Mouse (Mus musculus) liver, embryonic 14.5 days (tissue): ENCODE results near the gene Cfh. TPM values are rescaled to one million over a fixed set of nuclear protein-coding genes. Genes with fewer than 3 reads are reported as not detected.

Source experiments
- ATAC-seq: fragments of 200-750 bp; cut with Nextera tagmentation; 2 replicates; pipeline ENCODE4 v1.8.0; 2017; ENCODE audit warnings: moderate number of reproducible peaks, mild to moderate bottlenecking, moderate library complexity; ENCODE audit not compliant: insufficient read depth
- DNase-seq, 3 experiments: peaks; one replicate each; pipeline ENCODE4 v3.0.0-alpha.2; 2012 to 2013; ENCODE audit warnings: low read depth in 3 of 3, low spot score in 3 of 3
- H3K27ac ChIP-seq: fragments of 300-500 bp; sonication (generic); 2 replicates; pipeline ENCODE4 v1.5.1; 2014; ENCODE audit warnings: moderate library complexity, mild to moderate bottlenecking, control low read depth, inconsistent platforms
- H3K27me3 ChIP-seq: fragments of 300-500 bp; sonication (generic); 2 replicates; pipeline ENCODE4 v1.6.1; 2014; ENCODE audit warnings: mild to moderate bottlenecking, low read length, moderate library complexity; ENCODE audit not compliant: control insufficient read depth, insufficient read depth
- H3K36me3 ChIP-seq: fragments of 300-500 bp; sonication (generic); replicated peaks from 2 replicates; pipeline ENCODE4 v1.6.1; 2014; ENCODE audit warnings: low read depth; ENCODE audit not compliant: control insufficient read depth, insufficient read depth
- H3K4me1 ChIP-seq, 2 experiments: fragments of 200-500 bp in 1 of 2; fragments of 300-500 bp in 1 of 2; sonication (generic) in 1 of 2; replicated peaks; 2 replicates each; pipeline ENCODE4 v1.6.1; 2012 to 2014; ENCODE audit warnings: antibody characterized with exemption in 1 of 2, inconsistent platforms in 1 of 2, low read length in 1 of 2; ENCODE audit not compliant: control insufficient read depth in 2 of 2, insufficient read depth in 2 of 2
- H3K4me2 ChIP-seq: fragments of 300-500 bp; sonication (generic); 2 replicates; pipeline ENCODE4 v1.6.1; 2014; ENCODE audit warnings: low read depth, mild to moderate bottlenecking, control low read depth, moderate library complexity
- H3K4me3 ChIP-seq, 2 experiments: fragments of 200-500 bp in 1 of 2; fragments of 300-500 bp in 1 of 2; sonication (generic) in 1 of 2; 2 replicates each; pipeline ENCODE4 v1.5.1; 2012 to 2014; ENCODE audit warnings: low read depth in 2 of 2, low read length in 2 of 2, mild to moderate bottlenecking in 2 of 2, control low read depth in 1 of 2, inconsistent platforms in 1 of 2, moderate library complexity in 1 of 2; ENCODE audit not compliant: insufficient read depth in 1 of 2
- H3K9ac ChIP-seq: fragments of 300-500 bp; sonication (generic); replicated peaks from 2 replicates; pipeline ENCODE4 v1.6.1; 2014; ENCODE audit warnings: mild to moderate bottlenecking, control low read depth, moderate library complexity
- H3K9me3 ChIP-seq: fragments of 300-500 bp; sonication (generic); 2 replicates; pipeline ENCODE4 v1.6.1; 2016; ENCODE audit warnings: low read length, mixed read lengths; ENCODE audit not compliant: control insufficient read depth
- CTCF ChIP-seq: IDR thresholded peaks from 2 replicates; pipeline ENCODE4 v1.5.1; 2016; ENCODE audit warnings: antibody characterized with exemption, low read depth, control low read depth
- EP300 ChIP-seq: IDR thresholded peaks from 2 replicates; pipeline ENCODE4 v1.6.1; 2016; ENCODE audit warnings: antibody characterized with exemption, low read depth
- polyA plus RNA-seq, 2 experiments: library from polyadenylated mRNA; depleted of rRNA in 1 of 2; stranded (reverse) in 1 of 2; unstranded in 1 of 2; fragments of >200 nt; fragmentation: Nextera tagmentation in 1 of 2; extraction: Ambion mirVana in 1 of 2; gene quantifications; 2 replicates each; pipeline versions ENCODE4 v1.2.1 to v1.2.3; 2012 to 2014

Cfh gene
- polyA plus RNA-seq, 2 experiments: 5.3 to 12.3 TPM

DNA sequence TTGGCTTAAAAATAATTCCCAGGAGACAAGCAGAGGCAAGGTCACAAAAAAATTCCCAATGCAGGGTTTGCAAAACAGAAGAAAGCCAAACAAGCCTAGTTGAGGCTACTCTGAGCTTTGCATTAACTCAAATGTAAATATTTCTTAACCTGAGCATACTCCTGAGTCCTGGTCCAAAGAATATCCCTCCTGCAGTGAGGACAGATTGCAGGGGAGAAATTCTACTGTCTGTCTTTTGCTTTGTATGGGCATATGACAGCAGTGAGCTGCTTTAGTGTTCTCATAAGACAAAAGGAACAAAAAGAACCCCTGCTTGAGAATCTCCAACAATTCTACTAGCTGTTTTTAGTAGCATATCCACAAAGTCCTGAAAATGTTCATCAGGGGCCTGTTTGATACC lies 114.1 kb downstream of the Cfh start:
- H3K9me3 ChIP-seq: no peaks in the 10 kb centered on the region
- H3K27ac ChIP-seq: no peak overlapping the region
- no peak for TF ChIP-seq CTCF
- TF ChIP-seq EP300: no peak
- no peak overlapping the region for H3K9ac ChIP-seq
- H3K4me3 ChIP-seq: no peak overlapping the region
- no peaks in the 10 kb centered on the region for H3K4me1 ChIP-seq
- DNase-seq (no peak), ATAC-seq (no peak)
- H3K4me2 ChIP-seq: no peak overlapping the region
- H3K27me3 ChIP-seq: no peaks in the 10 kb centered on the region
- H3K36me3 ChIP-seq: no peaks in the 10 kb centered on the region

Other genes with a start within 250 kb of the Cfh start
- gene Kcnt2, start 62.4 kb upstream of the Cfh start, polyA plus RNA-seq (2012; rRNA removed): 0.02 and 0.07 TPM in 2 replicates
- 0.04 TPM in 1 of 2 replicates, not detected in the other for gene Kcnt2, start 62.4 kb upstream of the Cfh start, polyA plus RNA-seq (2014; fragmentation: Nextera tagmentation; extraction: Ambion mirVana)